Mouse (Mus musculus): ENCODE measurements around the gene Mpig6b.

DNA sequence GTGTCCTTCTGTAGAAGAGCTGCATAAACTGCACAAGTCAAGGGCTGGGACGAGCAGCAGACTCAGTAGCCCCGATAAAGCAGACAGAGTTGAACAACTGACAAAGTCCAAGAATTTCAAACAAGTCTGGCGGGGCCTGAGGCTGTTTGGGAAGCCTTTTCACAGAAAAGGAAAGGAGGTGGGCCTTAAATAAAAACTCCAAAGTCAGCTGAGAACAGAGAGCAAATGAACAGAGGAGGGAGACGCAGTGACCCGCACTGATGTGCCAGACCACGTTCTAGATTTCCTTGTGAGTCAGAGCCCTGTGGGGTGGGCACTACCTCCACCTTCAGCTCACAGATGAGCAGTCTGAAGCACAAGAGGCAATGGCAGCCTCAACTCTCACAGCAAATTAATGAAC is 31.1 kb downstream of the Mpig6b start:
- no peak for TF ChIP-seq POLR2A (IDR thresholded peaks at IDR 0.05; ENCODE audit: control insufficient read depth, low read depth, low read length)
- no peak for TF ChIP-seq CTCF (IDR thresholded peaks at IDR 0.05; ENCODE audit: control insufficient read depth, insufficient read depth, insufficient replicate concordance, low read depth, low read length)
